Mouse (Mus musculus) ES-Bruce4 (cell line): ENCODE measurements around the gene Rasa4.

ENCODE experiments used
- CTCF ChIP-seq: IDR thresholded peaks from one replicate; pipeline ENCODE4 v1.8.1; 2011; ENCODE audit warnings: low read depth, low read length
- EP300 ChIP-seq: IDR thresholded peaks from 2 replicates; pipeline ENCODE4 v1.6.1; 2011; ENCODE audit warnings: low read depth, low read length; ENCODE audit not compliant: insufficient read depth
- POLR2A ChIP-seq: IDR thresholded peaks from one replicate; pipeline ENCODE4 v1.8.1; 2011; ENCODE audit warnings: low read length; ENCODE audit not compliant: insufficient read depth

DNA sequence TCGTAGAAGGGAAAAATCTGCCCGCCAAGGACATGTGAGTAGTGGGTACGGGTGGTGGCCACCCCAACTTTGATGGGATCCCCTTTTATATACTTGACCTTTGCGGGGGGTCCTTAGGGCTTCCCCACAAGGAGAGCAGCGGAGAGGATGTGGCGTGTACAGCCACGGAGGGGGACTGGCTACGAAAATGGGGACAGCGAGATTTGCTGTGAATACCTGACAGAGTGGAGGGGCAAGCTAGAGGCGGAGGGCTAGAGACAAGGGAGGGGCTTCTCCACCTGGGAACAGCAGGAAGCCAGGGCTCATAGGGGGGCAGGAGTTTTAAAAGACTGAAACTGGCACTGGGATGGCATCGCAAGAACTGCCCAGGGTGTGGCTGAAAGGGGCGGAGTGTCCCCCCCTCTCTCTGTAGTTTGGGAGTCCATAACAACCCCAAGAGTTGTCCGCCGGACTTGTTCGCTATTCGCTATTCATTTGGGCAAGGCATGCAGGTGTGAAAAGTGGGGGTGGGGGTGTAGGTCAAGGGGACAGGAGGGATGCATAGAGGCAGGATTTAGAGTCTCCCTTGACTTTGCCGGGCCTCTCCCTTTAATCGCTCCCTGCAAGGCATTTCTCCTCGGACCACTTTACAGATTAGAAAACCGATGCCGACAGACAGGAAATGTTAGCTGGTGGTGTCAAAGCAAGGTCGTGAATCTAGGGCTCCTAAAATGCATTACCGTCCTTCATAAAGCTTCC is 597 bp downstream of the Rasa4 start:
- TF ChIP-seq EP300, result no peak
- no peak for TF ChIP-seq CTCF
- TF ChIP-seq POLR2A, result no peak
